Mouse (Mus musculus): ENCODE data around the gene Fkbp3. TPM values are rescaled to one million over a fixed set of nuclear protein-coding genes. Genes with fewer than 3 reads are reported as not detected.
"Not testable (repeated sequence)": the region's sequence is repeated elsewhere in the genome, so short reads cannot be mapped to it uniquely, and the experiment has no call there.

Gene Fkbp3
- 100 to 1,000 TPM; 181 to 184 TPM for total RNA-seq (2021)
- long read RNA-seq, experiment 1, transcript Fkbp3-201 (7 exons, 1,022 nt), result major isoform, 307 of 320 reads
- long read RNA-seq, experiment 1, partial matches to known transcripts, result 2 of 320 reads
- long read RNA-seq, experiment 1, other reads (novel, unspliced or antisense), result 6 of 320 reads
- long read RNA-seq, experiment 2, transcript Fkbp3-201 (7 exons, 1,022 nt), result major isoform, 193 of 202 reads
- long read RNA-seq, experiment 2, partial matches to known transcripts, result 4 of 202 reads
- long read RNA-seq, experiment 2, other reads (novel, unspliced or antisense), result 5 of 202 reads

DNA sequence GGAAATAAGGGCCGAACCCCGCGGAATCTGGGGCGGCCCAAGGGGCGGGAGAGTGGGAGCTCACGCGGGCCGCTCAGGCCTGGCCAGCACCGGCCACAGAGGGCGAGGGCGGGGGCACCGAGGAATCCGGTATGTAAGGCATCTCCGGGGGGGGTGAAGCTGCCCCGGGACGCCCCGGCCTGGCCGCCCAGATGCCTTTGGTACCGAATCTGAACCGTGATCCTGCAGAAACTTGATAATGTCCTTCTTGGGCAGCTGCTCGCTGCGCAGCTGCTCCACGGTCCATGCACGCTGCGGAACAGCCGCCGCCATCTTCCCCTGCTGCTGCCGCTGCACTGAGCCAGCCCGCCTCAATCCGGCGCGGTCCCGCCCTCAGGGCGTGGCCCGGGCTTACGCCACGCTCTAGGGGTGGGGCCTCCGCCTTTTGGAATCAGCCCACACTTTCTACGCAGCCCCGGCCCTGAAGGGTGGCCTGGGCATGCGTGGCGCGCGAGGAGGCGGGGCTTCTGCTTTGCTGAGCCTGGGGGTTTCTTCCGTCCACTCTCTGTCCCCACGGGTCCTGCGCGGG lies at the start of gene Fkbp3:
Gene Fkbp3 (minus strand): TSS at position 397 of the 568 bp plus-strand sequence.
- peak; percentile 97 for DNase-seq (ENCODE audit: low spot score in 2 of 2)
- intact Hi-C loops (cut with DNase I), result no loop called here

DNA sequence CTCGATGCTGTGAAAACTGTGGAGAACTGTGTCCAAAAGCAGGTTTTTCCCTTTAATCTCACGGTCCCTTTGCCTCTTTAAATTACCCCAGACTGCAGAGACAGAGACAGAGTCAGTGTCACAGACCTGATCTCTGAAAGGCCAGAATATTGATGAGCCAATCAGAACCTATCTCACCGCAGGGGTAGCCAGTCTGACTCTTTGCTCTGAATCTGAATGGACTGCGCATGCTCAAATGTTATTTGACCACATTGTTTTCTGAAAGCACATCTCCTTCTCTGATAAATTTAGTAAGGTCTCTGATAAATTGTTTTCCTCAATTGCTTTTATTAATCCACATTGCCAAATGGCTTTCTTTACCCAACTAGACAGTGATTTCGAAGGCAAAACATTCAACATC lies 45.6 kb upstream of the Fkbp3 start:
- intact Hi-C loops (cut with DNase I), result no loop called here
- DNase-seq (ENCODE audit: low spot score in 2 of 2), result no peak

DNA sequence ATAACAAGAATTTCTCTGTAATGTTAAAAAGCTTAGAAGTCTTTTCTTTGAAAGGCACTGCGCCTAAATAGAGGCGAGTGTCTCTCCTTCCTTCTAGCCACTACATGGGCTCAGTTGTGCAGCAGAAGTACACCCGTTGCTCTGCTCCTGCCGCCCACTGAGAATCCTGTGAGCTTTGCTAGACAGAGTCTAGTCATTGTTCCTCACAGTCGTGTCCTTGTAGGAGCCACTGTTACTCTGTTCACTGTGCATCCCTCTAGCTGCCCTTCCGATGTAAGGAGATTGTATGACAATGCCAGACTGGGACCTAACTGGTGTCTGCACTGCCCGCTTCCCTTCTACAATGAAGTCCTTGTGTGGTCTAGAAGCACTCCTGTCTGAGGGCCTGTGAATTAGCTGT lies 45.2 kb upstream of the Fkbp3 start:
- DNase-seq (ENCODE audit: low spot score in 2 of 2), result peak in 1 of 2 experiments; percentile 7
- intact Hi-C loops (cut with DNase I), result no loop called here

DNA sequence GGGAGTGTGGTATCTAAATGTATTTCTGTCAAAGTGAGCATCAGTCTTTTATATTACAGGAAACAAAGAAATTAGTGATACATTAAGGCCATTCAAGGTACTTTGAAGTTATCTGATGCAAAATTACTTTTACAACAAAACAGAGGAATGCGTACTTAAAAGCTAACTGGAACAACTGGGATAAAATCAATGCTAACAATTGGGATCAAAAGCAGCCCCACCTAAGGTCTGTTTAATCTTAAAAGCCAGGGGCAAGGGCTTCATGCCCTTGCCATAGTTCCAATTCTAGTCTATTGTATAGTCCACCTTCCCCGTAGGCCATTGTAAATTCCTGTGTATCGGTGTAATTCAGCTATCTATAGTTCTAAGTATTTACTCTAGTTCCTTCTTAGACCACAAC lies 41.2 kb upstream of the Fkbp3 start:
- DNase-seq (ENCODE audit: low spot score in 2 of 2); intact Hi-C loops (cut with DNase I): not testable (repeated sequence)

DNA sequence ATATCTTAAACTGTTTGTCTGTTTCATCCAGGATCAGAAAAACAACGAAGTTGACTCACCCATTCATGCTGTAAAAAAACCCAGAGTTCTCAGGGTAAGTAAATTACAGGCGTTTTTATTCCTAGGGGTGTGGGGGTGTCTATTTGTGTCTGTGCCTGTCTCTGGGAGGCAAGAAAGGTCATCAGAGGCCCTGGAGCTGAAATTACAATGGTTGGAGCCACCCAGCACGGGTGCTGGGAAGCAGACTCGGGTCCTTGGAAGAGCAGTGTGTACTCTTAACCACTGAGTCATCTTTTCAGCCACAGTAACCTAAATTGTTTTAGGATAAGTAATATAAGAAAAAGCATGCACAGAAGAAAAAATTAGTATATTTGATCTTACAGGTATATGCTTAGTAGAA lies 40.1 kb upstream of the Fkbp3 start:
- DNase-seq (ENCODE audit: low spot score in 2 of 2), result no peak
- intact Hi-C loops (cut with DNase I), result no loop called here

DNA sequence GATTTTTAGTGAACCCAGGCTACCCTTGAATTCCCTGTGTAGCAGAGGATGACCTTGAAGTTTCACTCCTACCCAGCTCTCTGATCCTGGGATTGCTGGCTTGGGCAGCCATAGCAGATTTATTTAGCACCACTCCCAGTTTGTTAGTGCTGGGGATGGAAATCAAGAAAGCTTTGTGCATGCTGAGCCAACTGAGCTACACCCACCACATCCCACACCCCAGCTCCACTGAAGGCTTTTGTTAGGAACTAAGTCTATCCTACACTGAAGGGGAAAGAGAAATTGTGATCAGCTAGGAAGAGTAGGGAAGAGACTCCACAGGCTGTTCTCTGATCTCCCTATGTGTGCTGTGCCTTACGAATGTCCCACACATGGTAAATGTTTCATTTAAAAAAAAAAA lies 39.0 kb upstream of the Fkbp3 start:
- intact Hi-C loops (cut with DNase I), result no loop called here
- no peak for DNase-seq (ENCODE audit: low spot score in 2 of 2)

DNA sequence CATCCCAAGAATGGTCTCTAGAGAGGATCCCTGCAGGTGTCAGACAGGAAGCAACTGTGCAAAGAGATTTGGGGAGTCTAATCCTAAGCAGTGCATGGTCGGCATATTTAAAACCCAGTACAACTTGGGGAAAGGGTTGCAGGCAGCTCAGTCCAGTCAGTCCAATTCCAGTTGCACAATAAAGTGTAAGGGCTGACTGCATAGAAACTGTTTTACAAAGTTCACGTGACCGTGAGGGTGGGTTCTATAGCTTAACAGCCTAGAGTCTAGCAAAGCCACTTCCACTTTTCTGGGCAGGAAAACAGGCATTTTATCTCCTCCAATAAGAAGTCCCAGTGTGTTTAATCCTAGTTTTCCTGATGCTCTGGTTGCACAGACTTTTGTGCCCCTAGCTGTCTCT lies 37.7 kb upstream of the Fkbp3 start:
- intact Hi-C loops (cut with DNase I), result no loop called here
- no peak for DNase-seq (ENCODE audit: low spot score in 2 of 2)

DNA sequence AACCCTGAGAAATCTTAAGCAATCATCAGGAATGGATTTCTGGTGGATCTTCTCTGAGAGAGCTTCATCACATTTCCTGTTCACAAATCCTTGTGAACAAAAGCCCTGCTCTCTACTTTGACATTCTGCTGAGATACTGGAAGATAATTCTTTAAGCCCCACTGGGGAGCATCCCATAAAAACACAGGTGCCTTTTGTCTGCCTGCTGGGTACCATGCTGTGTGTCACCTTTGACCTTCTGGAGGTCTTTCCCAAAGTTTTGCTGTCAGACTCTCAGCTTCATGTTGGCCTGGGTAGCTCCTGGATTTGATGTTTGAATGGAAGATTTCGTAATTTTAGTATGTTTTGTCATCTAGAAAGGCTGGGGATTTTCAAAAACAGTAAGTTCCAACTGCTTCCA lies 34.9 kb upstream of the Fkbp3 start:
- intact Hi-C loops (cut with DNase I), result no loop called here
- no peak for DNase-seq (ENCODE audit: low spot score in 2 of 2)

DNA sequence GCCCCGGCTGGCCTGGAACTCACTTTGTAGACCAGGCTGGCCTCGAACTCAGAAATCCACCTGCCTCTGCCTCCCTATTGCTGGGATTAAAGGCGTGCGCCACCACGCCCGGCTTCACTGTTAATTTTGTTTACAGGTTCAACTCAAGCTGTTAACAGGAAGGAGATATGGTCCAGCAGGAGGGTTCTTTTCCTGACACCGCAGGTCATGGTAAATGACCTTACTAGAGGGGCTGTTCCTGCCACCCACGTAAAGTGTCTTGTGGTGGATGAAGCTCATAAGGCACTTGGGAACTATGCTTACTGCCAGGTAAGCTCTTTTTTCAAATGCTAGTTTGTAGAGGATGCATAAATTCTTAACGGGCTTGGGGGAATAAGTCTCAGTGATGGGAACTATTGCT lies 3.1 kb upstream of the Fkbp3 start:
- DNase-seq (ENCODE audit: low spot score in 2 of 2), result no peak
- intact Hi-C loops (cut with DNase I), result no loop called here

DNA sequence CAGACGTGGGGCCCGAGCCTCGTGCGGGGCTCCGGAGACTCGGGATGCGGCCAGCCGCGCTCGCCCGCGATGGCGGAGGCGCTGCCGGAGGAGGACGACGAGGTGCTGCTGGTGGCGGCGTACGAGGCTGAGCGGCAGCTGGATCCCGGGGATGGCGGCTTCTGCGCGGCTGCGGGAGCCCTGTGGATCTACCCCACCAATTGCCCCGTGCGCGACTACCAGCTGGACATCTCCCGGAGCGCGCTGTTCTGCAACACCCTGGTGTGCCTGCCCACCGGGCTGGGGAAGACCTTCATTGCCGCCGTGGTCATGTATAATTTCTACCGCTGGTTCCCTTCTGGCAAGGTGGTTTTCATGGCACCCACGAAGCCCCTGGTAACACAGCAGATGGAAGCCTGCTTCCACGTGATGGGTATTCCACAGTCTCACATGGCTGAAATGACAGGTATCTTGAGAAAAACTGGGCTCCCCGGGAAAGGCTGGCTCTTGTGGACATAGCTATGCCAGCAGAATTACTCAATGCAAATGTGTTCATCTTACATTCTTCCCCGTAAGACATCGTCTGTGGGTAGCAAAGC lies 2.0 kb upstream of the Fkbp3 start:
- intact Hi-C loops (cut with DNase I), result no loop called here
- peak; percentile 33 to 59 for DNase-seq (ENCODE audit: low spot score in 2 of 2)

DNA sequence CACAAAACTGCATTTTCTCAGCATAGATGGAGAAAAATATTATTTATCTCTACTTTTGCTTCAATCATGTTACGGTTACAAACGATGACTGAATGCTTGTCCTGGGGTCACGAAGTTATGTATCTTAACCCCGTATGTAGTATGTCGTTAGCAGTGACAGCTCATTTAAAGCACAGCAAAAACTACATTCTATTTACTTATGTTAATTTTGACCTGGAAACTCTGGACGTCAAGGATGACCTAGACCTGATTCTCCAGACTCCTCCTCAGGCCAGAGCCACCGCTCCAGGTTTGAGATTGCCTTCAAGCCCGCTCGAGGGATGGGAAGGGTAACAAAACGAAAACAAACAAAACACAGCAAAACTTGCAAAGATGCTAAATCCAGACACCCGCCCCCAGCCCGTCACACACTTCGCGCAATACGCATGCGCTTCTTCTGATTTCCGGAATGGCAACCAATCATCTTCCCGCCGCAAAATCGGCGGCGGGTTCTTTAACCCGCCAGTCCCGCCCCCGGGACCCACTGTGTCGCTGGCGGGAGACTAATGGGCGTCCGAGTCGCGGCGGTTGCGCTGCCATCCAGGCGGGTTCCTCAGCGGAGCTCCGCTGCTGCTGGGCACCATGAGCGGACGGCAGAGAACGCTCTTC lies 1.4 kb upstream of the Fkbp3 start, which contains the start of gene Fancm:
Gene Fancm (plus strand): TSS at position 519 of the 648 bp plus-strand sequence.
- peak; percentile 92 to 93 for DNase-seq (ENCODE audit: low spot score in 2 of 2)
- intact Hi-C loops (cut with DNase I), result no loop called here

DNA sequence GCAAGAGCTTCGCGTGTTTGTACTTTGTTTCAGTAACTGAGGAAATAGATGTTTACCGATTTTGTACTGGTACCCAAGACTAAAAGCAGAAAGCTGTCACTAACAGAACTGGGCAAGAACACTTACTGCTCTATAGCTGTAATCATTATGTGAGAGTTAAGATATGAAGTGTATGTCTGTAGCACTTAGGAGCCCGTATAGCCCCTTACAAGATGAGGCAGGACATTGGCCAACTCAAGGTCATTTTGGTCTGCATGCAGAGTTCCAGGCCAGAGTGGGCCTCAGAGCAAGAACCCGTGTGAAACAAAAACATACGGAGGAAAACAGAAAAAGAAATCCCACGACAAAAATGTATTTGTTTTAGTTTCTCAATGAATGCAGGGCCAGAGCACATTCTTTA lies 844 bp upstream of the Fkbp3 start:
- no peak for DNase-seq (ENCODE audit: low spot score in 2 of 2)
- intact Hi-C loops (cut with DNase I), result no loop called here

DNA sequence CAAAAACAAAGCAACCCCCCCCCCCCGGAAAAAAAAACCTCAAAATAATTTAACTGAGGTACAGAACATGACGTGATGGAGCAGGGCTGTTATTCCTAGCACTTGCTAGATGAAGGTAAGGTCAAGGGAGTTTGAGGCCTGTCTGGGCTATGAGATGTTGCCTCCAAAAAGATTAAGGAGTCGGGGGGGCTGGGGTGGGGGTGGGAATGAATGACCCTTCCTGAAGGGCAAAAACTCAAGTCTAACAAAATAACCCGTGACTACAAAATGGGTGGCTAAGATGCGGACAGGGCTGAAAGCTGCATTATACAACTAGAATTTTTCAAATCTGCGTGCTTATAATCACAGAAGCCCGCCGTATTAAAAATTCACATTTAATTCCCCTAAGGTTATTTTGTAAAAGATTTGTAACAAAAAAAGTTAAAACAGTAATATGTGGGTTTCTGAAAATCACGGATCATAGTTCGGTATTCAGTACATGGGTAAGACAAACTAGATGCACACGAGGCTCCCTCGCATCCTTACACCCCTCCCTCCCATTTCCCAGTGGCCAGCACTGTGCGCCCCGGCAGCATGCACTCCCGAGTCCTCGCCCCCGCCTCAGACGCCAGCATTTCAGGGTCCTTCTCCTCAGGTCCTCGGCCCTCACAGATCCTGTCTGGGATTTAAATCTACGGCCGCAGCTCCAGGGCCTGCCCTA lies 746 bp downstream of the Fkbp3 start:
- no peak for DNase-seq (ENCODE audit: low spot score in 2 of 2)
- intact Hi-C loops (cut with DNase I), result no loop called here

DNA sequence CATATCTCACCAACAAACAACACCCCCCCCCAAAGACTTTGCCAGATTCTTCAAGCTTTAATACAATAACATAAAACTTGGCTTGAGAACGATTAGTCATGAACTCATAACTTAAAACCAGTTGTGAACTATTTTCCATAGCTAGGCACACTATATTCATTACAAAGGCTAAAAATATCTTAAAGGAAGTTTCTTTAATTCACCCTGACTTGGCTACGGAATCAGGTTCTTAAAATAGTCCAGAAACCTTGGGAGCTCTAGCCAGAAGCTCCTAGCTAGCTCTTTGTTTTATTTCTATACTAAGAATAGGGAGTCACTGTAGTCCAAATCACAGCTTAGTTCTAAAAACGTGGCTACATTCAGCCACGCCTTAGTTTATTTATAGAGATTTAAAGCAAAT lies 5.4 kb downstream of the Fkbp3 start:
- no peak for DNase-seq (ENCODE audit: low spot score in 2 of 2)
- intact Hi-C loops (cut with DNase I), result no loop called here

DNA sequence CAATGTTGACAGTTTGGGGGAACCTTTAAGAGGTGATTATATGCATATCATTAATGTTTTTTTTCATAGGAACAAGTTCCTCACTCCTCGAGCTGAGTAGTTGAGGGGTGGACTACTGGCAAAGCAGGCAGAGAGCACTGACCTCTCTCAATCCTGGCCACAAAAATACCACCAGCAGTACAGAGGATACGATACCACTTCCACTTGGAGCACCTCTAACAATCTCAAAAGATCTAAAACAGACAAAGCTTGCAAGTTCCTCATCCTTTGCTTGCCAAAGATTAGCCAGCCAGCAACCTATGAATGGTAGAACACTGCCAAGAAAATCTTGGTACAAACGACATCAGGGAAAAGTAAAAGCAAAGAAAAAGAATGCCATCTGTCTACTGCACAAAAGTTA lies 7.6 kb downstream of the Fkbp3 start:
- no peak for DNase-seq (ENCODE audit: low spot score in 2 of 2)
- intact Hi-C loops (cut with DNase I), result no loop called here

DNA sequence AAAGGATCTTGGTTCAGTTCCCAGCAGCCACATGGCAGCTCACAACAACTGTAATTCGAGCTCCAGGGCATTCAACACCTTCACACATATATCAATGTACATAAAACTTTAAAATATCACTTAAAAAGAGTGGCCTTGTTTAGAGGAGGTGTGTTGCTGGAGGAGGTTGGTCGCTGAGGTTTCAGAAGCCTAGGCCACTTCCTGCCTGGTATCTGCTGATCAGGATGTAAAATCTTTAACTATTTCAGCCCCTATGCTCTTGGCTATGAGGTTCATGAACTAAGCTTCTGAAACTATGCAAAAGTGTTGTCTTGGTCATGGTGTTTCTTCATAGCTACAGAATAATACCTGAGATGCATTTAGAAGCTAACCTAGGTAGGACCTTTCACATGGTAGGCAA lies 8.6 kb downstream of the Fkbp3 start:
- DNase-seq (ENCODE audit: low spot score in 2 of 2), result no peak
- intact Hi-C loops (cut with DNase I), result no loop called here

DNA sequence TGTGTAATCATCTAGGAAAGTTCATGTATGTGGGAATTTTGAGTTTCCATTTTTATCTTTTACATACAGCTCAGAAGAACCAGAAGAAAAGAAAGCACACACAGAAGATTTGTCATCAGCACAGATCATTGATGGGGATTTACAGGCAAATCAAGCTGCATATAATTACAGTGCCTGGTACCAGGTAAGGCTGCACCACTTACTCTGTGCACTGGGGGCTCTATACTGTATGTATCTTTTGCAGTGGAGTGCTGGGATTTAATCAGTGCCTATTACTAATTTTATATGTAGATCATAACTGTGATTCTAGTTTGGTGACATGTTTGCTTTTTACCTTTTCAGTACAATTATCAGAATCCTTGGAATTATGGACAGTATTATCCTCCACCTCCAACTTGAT lies 12.7 kb downstream of the Fkbp3 start:
- intact Hi-C loops (cut with DNase I), result no loop called here

DNA sequence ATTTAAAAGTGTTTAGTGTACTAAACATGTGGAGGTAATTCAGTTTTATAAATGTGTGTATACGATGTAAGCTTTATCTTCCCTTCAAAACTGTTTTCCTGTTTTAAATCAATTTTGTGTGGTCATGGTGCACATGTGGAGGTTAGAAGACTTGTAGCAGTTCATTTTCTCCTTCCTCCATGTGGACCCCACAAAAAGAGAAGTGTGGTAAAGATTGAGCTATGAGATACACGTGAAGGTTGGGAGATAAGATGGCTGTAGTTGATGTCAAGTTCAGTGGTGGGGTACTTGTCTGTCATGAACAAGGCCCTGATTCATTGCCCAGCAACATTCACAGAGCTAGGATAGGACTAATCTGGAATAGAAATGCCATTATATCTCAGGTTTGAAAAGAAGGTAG lies 15.6 kb downstream of the Fkbp3 start:
- intact Hi-C loops (cut with DNase I), result loop anchor here (5.0 kb wide), 1 partner anchor 71 kb away; no protein-coding TSS in a partner anchor
- DNase-seq (ENCODE audit: low spot score in 2 of 2), result no peak

More for the DNA sequence above, 12.7 kb downstream of the Fkbp3 start:
- DNase-seq (ENCODE audit: low spot score in 2 of 2), result no peak

DNA sequence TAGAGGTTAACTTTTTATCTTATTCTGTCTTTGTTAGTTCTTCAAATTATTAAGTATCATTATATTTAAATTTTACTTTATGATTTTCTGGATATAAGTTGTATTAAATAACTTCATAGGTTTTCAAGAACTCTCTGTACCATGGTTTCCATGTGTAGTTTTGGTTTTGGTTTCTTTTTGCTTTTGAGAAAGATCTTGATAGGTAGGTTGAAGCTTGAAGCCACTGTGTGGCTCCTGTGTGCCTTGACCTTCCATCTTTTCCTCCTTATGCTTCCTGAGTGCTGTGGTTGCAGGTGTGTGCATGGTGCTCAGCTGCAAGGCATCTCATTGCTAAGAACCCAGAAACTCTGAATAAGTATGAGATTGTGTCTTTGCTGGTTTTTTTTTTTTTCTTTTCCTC lies 25.0 kb downstream of the Fkbp3 start:
- intact Hi-C loops (cut with DNase I), result no loop called here

DNA sequence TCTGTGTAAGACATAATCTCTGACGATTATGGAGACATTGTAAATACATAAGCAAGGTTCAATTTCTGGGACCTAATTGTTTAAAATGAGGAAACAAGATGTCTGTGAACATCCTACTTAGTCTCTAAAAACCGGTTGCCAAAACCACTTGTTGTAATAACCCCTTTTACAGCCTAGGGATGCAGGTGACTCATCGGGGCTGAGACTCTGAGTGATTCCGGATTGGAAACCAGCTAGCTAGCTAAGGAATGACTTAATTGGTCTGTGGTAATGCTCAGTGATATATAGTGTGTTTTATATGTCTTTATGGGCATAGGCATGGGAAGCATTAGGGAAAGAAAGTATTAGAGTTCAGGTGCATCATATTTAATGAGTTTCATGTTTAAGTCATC lies 36.3 kb downstream of the Fkbp3 start:
- DNase-seq (ENCODE audit: low spot score in 2 of 2), result no peak
- intact Hi-C loops (cut with DNase I), result no loop called here

More for the DNA sequence above, 25.0 kb downstream of the Fkbp3 start:
- DNase-seq (ENCODE audit: low spot score in 2 of 2), result no peak
